Mouse (Mus musculus): ENCODE measurements at regions not wholly inside any gene's neighbourhood (a gene's known extent, or its start where the extent isn't known, plus 50 kb on each side); places are given as distances from the start of the nearest gene placed in this dataset.

GRCm38 (mm10) chr8:103019121-103019520, 233.7 kb upstream of the Cdh11 start:
- TF ChIP-seq CTCF (IDR thresholded peaks at IDR 0.05): no peak
- no peak for TF ChIP-seq POLR2A (IDR thresholded peaks at IDR 0.05; ENCODE audit: insufficient read depth, low read depth, low read length)
- TF ChIP-seq EP300 (IDR thresholded peaks at IDR 0.05; ENCODE audit: insufficient read depth, low read depth, low read length): no peak
- H3K79me2 ChIP-seq (replicated peaks; ENCODE audit: control insufficient read depth, insufficient read depth, low read length): no peaks in the 10 kb centered on the region
- H3K36me3 ChIP-seq (ENCODE audit: control insufficient read depth, insufficient read depth, low read length): no peaks in the 10 kb centered on the region
- peak; percentile 8 to 16 for DNase-seq
- 38% methylated on average over 4 of the region's 4 CpGs for WGBS
- no peaks in the 10 kb centered on the region for H3K27me3 ChIP-seq (ENCODE audit: control insufficient read depth, insufficient read depth, low read length)
- no peak overlapping the region for H3K4me3 ChIP-seq
- H3K27ac ChIP-seq: no peak overlapping the region
- no peaks in the 10 kb centered on the region for H3K4me1 ChIP-seq (ENCODE audit: control insufficient read depth, insufficient read depth, low read length)
- H3K9ac ChIP-seq (ENCODE audit: low read depth, low read length): no peak overlapping the region
- intact Hi-C loops (cut with DNase I): no loop called here

- Histone ChIP-seq H3K9ac (ENCODE audit: low read depth, low read length) (no peak overlapping the region), H3K4me1 (ENCODE audit: control insufficient read depth, insufficient read depth, low read length) (no peaks in the 10 kb centered on the region), H3K27me3 (ENCODE audit: control insufficient read depth, insufficient read depth, low read length) (no peaks in the 10 kb centered on the region), H3K27ac (no peak overlapping the region), H3K79me2 (replicated peaks; ENCODE audit: control insufficient read depth, insufficient read depth, low read length) (no peaks in the 10 kb centered on the region), H3K36me3 (ENCODE audit: control insufficient read depth, insufficient read depth, low read length) (no peaks in the 10 kb centered on the region), H3K4me3 (no peak overlapping the region)
- DNase-seq: no peak
- intact Hi-C loops (cut with DNase I): no loop called here
- TF ChIP-seq POLR2A (IDR thresholded peaks at IDR 0.05; ENCODE audit: insufficient read depth, low read depth, low read length) (no peak), CTCF (IDR thresholded peaks at IDR 0.05) (no peak), EP300 (IDR thresholded peaks at IDR 0.05; ENCODE audit: insufficient read depth, low read depth, low read length) (no peak)
- 52% methylated on average over 1 of the region's 1 CpGs for WGBS
Observed at GRCm38 (mm10) chr8:103023237-103023636, 237.8 kb upstream of the Cdh11 start.

GRCm38 (mm10) chr8:103031708-103032107, 246.3 kb upstream of the Cdh11 start:
- Histone ChIP-seq H3K27me3 (ENCODE audit: control insufficient read depth, insufficient read depth, low read length) (no peaks in the 10 kb centered on the region), H3K27ac (no peak overlapping the region), H3K9ac (ENCODE audit: low read depth, low read length) (no peak overlapping the region), H3K4me1 (ENCODE audit: control insufficient read depth, insufficient read depth, low read length) (no peaks in the 10 kb centered on the region), H3K4me3 (no peak overlapping the region), H3K79me2 (replicated peaks; ENCODE audit: control insufficient read depth, insufficient read depth, low read length) (no peaks in the 10 kb centered on the region), H3K36me3 (ENCODE audit: control insufficient read depth, insufficient read depth, low read length) (no peaks in the 10 kb centered on the region)
- intact Hi-C loops (cut with DNase I): no loop called here
- TF ChIP-seq EP300 (IDR thresholded peaks at IDR 0.05; ENCODE audit: insufficient read depth, low read depth, low read length) (no peak), POLR2A (IDR thresholded peaks at IDR 0.05; ENCODE audit: insufficient read depth, low read depth, low read length) (no peak), CTCF (IDR thresholded peaks at IDR 0.05) (no peak)
- no peak for DNase-seq
- 39% methylated on average over 1 of the region's 1 CpGs for WGBS

- no peak for TF ChIP-seq POLR2A (IDR thresholded peaks at IDR 0.05; ENCODE audit: insufficient read depth, low read depth, low read length)
- Histone ChIP-seq H3K4me3 (no peak overlapping the region), H3K9ac (ENCODE audit: low read depth, low read length) (no peak overlapping the region), H3K4me1 (ENCODE audit: control insufficient read depth, insufficient read depth, low read length) (no peaks in the 10 kb centered on the region), H3K27me3 (ENCODE audit: control insufficient read depth, insufficient read depth, low read length) (no peaks in the 10 kb centered on the region), H3K36me3 (ENCODE audit: control insufficient read depth, insufficient read depth, low read length) (no peaks in the 10 kb centered on the region), H3K79me2 (replicated peaks; ENCODE audit: control insufficient read depth, insufficient read depth, low read length) (no peaks in the 10 kb centered on the region), H3K27ac (no peak overlapping the region)
- 42% methylated on average over 3 of the region's 3 CpGs for WGBS
- DNase-seq: no peak
- intact Hi-C loops (cut with DNase I): no loop called here
Observed at GRCm38 (mm10) chr8:103033956-103034355, 248.5 kb upstream of the Cdh11 start.

- H3K36me3 ChIP-seq (ENCODE audit: control insufficient read depth, insufficient read depth, low read length): no peaks in the 10 kb centered on the region
- intact Hi-C loops (cut with DNase I): no loop called here
- 83% methylated on average over 5 of the region's 5 CpGs for WGBS
- TF ChIP-seq EP300 (IDR thresholded peaks at IDR 0.05; ENCODE audit: insufficient read depth, low read depth, low read length) (no peak), CTCF (IDR thresholded peaks at IDR 0.05) (no peak), POLR2A (IDR thresholded peaks at IDR 0.05; ENCODE audit: insufficient read depth, low read depth, low read length) (no peak)
- H3K4me3 ChIP-seq: no peak overlapping the region
- H3K4me1 ChIP-seq (ENCODE audit: control insufficient read depth, insufficient read depth, low read length): no peaks in the 10 kb centered on the region
- H3K79me2 ChIP-seq (replicated peaks; ENCODE audit: control insufficient read depth, insufficient read depth, low read length): no peaks in the 10 kb centered on the region
- H3K27me3 ChIP-seq (ENCODE audit: control insufficient read depth, insufficient read depth, low read length): no peaks in the 10 kb centered on the region
- H3K9ac ChIP-seq (ENCODE audit: low read depth, low read length): no peak overlapping the region
- no peak for DNase-seq
- H3K27ac ChIP-seq: no peak overlapping the region
Observed at GRCm38 (mm10) chr8:103072079-103072635, 286.7 kb upstream of the Cdh11 start.

GRCm38 (mm10) chr8:103072646-103073045, 287.2 kb upstream of the Cdh11 start:
- Histone ChIP-seq H3K4me1 (ENCODE audit: control insufficient read depth, insufficient read depth, low read length) (no peaks in the 10 kb centered on the region), H3K27ac (no peak overlapping the region), H3K36me3 (ENCODE audit: control insufficient read depth, insufficient read depth, low read length) (no peaks in the 10 kb centered on the region), H3K9ac (ENCODE audit: low read depth, low read length) (no peak overlapping the region), H3K79me2 (replicated peaks; ENCODE audit: control insufficient read depth, insufficient read depth, low read length) (no peaks in the 10 kb centered on the region), H3K27me3 (ENCODE audit: control insufficient read depth, insufficient read depth, low read length) (no peaks in the 10 kb centered on the region), H3K4me3 (no peak overlapping the region)
- intact Hi-C loops (cut with DNase I): no loop called here
- TF ChIP-seq CTCF (IDR thresholded peaks at IDR 0.05) (no peak), EP300 (IDR thresholded peaks at IDR 0.05; ENCODE audit: insufficient read depth, low read depth, low read length) (no peak), POLR2A (IDR thresholded peaks at IDR 0.05; ENCODE audit: insufficient read depth, low read depth, low read length) (no peak)
- DNase-seq: no peak
- WGBS: 90% methylated on average over 1 of the region's 1 CpGs

All from heart, adult 2 months (tissue).